Mouse (Mus musculus): Measurements from ENCODE around the gene Rnf151. TPM values are rescaled to one million over a fixed set of nuclear protein-coding genes. Genes with fewer than 3 reads are reported as not detected.
"Not testable (repeated sequence)": the region's sequence is repeated elsewhere in the genome, so short reads cannot be mapped to it uniquely, and the experiment has no call there.

Gene Rnf151
- polyA plus RNA-seq, 1 experiment from 2014 or later, result 0.22 TPM

- H3K9me3 ChIP-seq; H3K27me3 ChIP-seq (ENCODE audit: insufficient read depth, poor library complexity, severe bottlenecking); DNase-seq (ENCODE audit: low spot score); H3K36me3 ChIP-seq: not testable (repeated sequence)
- peaks cover 47% of the 10 kb centered on the region for H3K4me1 ChIP-seq (replicated peaks)
- peak overlapping the region; percentile 95 for H3K27ac ChIP-seq
- H3K4me3 ChIP-seq, result peak overlapping the region; percentile 100
- 14% methylated on average over 15 of the region's 15 CpGs for WGBS
Observed at GRCm38 (mm10) chr17:24669214-24669544, 48.7 kb downstream of the Rnf151 start.

GRCm38 (mm10) chr17:24667416-24667815 is 50.4 kb downstream of the Rnf151 start:
- Histone ChIP-seq H3K27ac (no peak overlapping the region), H3K4me3 (no peak overlapping the region), H3K9me3 (no peaks in the 10 kb centered on the region), H3K36me3 (no peaks in the 10 kb centered on the region), H3K27me3 (ENCODE audit: insufficient read depth, poor library complexity, severe bottlenecking) (no peaks in the 10 kb centered on the region), H3K4me1 (replicated peaks) (peaks cover 35% of the 10 kb centered on the region)
- DNase-seq (ENCODE audit: low spot score), result peak; percentile 54
- 35% methylated on average over 6 of the region's 6 CpGs for WGBS

GRCm38 (mm10) chr17:24667011-24667410 is 50.9 kb downstream of the Rnf151 start:
- WGBS, result 75% methylated on average over 7 of the region's 7 CpGs
- peaks cover 31% of the 10 kb centered on the region for H3K4me1 ChIP-seq (replicated peaks)
- not testable (repeated sequence) for H3K27ac ChIP-seq; H3K27me3 ChIP-seq (ENCODE audit: insufficient read depth, poor library complexity, severe bottlenecking); H3K36me3 ChIP-seq; H3K4me3 ChIP-seq; DNase-seq (ENCODE audit: low spot score); H3K9me3 ChIP-seq

Other genes with a start within 250 kb of the Rnf151 start
- 37.8 and 40.1 TPM in 2 replicates for gene E4f1, start 247.8 kb downstream of the Rnf151 start, polyA plus RNA-seq (2016; fragmentation: Nextera tagmentation; extraction: Ambion mirVana)
- 80.9 and 81.8 TPM in 2 replicates for gene Pgp, start 247.7 kb downstream of the Rnf151 start, polyA plus RNA-seq (2016; fragmentation: Nextera tagmentation; extraction: Ambion mirVana)
- gene Bricd5, start 244.2 kb downstream of the Rnf151 start, polyA plus RNA-seq (2016; fragmentation: Nextera tagmentation; extraction: Ambion mirVana), result 0.61 and 2.5 TPM in 2 replicates
- gene Mlst8, start 239.0 kb downstream of the Rnf151 start, polyA plus RNA-seq (2016; fragmentation: Nextera tagmentation; extraction: Ambion mirVana), result 35.1 and 36.0 TPM in 2 replicates
- 6.8 and 10.2 TPM in 2 replicates for gene Caskin1, start 229.5 kb downstream of the Rnf151 start, polyA plus RNA-seq (2016; fragmentation: Nextera tagmentation; extraction: Ambion mirVana)
- gene Traf7, start 190.1 kb downstream of the Rnf151 start, polyA plus RNA-seq (2016; fragmentation: Nextera tagmentation; extraction: Ambion mirVana), result 93.6 and 96.4 TPM in 2 replicates
- gene Rab26, start 183.9 kb downstream of the Rnf151 start, polyA plus RNA-seq (2016; fragmentation: Nextera tagmentation; extraction: Ambion mirVana), result 1.8 and 3.0 TPM in 2 replicates
- gene Pkd1, start 168.2 kb downstream of the Rnf151 start, polyA plus RNA-seq (2016; fragmentation: Nextera tagmentation; extraction: Ambion mirVana), result 11.9 and 21.7 TPM in 2 replicates
- gene Tsc2, start 85.4 kb downstream of the Rnf151 start, polyA plus RNA-seq (2016; fragmentation: Nextera tagmentation; extraction: Ambion mirVana), result 64.1 and 86.9 TPM in 2 replicates
- 19.9 and 27.1 TPM in 2 replicates for gene Nthl1, start 85.4 kb downstream of the Rnf151 start, polyA plus RNA-seq (2016; fragmentation: Nextera tagmentation; extraction: Ambion mirVana)
- 34.2 and 39.2 TPM in 2 replicates for gene Slc9a3r2, start 67.7 kb downstream of the Rnf151 start, polyA plus RNA-seq (2016; fragmentation: Nextera tagmentation; extraction: Ambion mirVana)
- gene Npw, start 59.6 kb downstream of the Rnf151 start, polyA plus RNA-seq (2016; fragmentation: Nextera tagmentation; extraction: Ambion mirVana), result not detected in 2 replicates
- gene Zfp598, start 48.4 kb downstream of the Rnf151 start, polyA plus RNA-seq (2016; fragmentation: Nextera tagmentation; extraction: Ambion mirVana), result 26.2 and 28.6 TPM in 2 replicates
- 9.2 and 15.1 TPM in 2 replicates for gene Syngr3, start 28.1 kb downstream of the Rnf151 start, polyA plus RNA-seq (2016; fragmentation: Nextera tagmentation; extraction: Ambion mirVana)
- gene Gfer, start 21.9 kb downstream of the Rnf151 start, polyA plus RNA-seq (2016; fragmentation: Nextera tagmentation; extraction: Ambion mirVana), result 49.7 and 50.9 TPM in 2 replicates
- 1.5 and 1.8 TPM in 2 replicates for gene Noxo1, start 21.8 kb downstream of the Rnf151 start, polyA plus RNA-seq (2016; fragmentation: Nextera tagmentation; extraction: Ambion mirVana)
- 133 and 140 TPM in 2 replicates for gene Tbl3, start 10.4 kb downstream of the Rnf151 start, polyA plus RNA-seq (2016; fragmentation: Nextera tagmentation; extraction: Ambion mirVana)
- 1,403 and 1,781 TPM in 2 replicates for gene Rps2, start 53 bp upstream of the Rnf151 start, polyA plus RNA-seq (2016; fragmentation: Nextera tagmentation; extraction: Ambion mirVana)
- 212 and 240 TPM in 2 replicates for gene Ndufb10, start 6.4 kb upstream of the Rnf151 start, polyA plus RNA-seq (2016; fragmentation: Nextera tagmentation; extraction: Ambion mirVana)
- not detected in 2 replicates for gene Rpl3l, start 9.8 kb upstream of the Rnf151 start, polyA plus RNA-seq (2016; fragmentation: Nextera tagmentation; extraction: Ambion mirVana)
- 21.4 and 23.4 TPM in 2 replicates for gene Msrb1, start 18.6 kb upstream of the Rnf151 start, polyA plus RNA-seq (2016; fragmentation: Nextera tagmentation; extraction: Ambion mirVana)
- gene Hs3st6, start 34.9 kb upstream of the Rnf151 start, polyA plus RNA-seq (2016; fragmentation: Nextera tagmentation; extraction: Ambion mirVana), result 1.5 and 2.0 TPM in 2 replicates
- gene Meiob, start 86.2 kb upstream of the Rnf151 start, polyA plus RNA-seq (2016; fragmentation: Nextera tagmentation; extraction: Ambion mirVana), result 0.10 TPM in 1 of 2 replicates, not detected in the other
- 30.7 and 34.3 TPM in 2 replicates for gene Hagh, start 122.1 kb upstream of the Rnf151 start, polyA plus RNA-seq (2016; fragmentation: Nextera tagmentation; extraction: Ambion mirVana)
- 18.4 and 20.7 TPM in 2 replicates for gene Fahd1, start 132.3 kb upstream of the Rnf151 start, polyA plus RNA-seq (2016; fragmentation: Nextera tagmentation; extraction: Ambion mirVana)
- gene Igfals, start 147.9 kb upstream of the Rnf151 start, polyA plus RNA-seq (2016; fragmentation: Nextera tagmentation; extraction: Ambion mirVana), result 0.58 and 0.65 TPM in 2 replicates
- 90.0 and 95.5 TPM in 2 replicates for gene Nubp2, start 168.3 kb upstream of the Rnf151 start, polyA plus RNA-seq (2016; fragmentation: Nextera tagmentation; extraction: Ambion mirVana)
- gene Spsb3, start 168.6 kb upstream of the Rnf151 start, polyA plus RNA-seq (2016; fragmentation: Nextera tagmentation; extraction: Ambion mirVana), result 48.9 and 53.4 TPM in 2 replicates
- 30.8 and 36.3 TPM in 2 replicates for gene Eme2, start 177.0 kb upstream of the Rnf151 start, polyA plus RNA-seq (2016; fragmentation: Nextera tagmentation; extraction: Ambion mirVana)
- gene Mrps34, start 177.1 kb upstream of the Rnf151 start, polyA plus RNA-seq (2016; fragmentation: Nextera tagmentation; extraction: Ambion mirVana), result 96.7 and 102 TPM in 2 replicates
- 44.7 and 46.5 TPM in 2 replicates for gene Nme3, start 178.4 kb upstream of the Rnf151 start, polyA plus RNA-seq (2016; fragmentation: Nextera tagmentation; extraction: Ambion mirVana)
- 51.4 and 61.7 TPM in 2 replicates for gene Mapk8ip3, start 218.9 kb upstream of the Rnf151 start, polyA plus RNA-seq (2016; fragmentation: Nextera tagmentation; extraction: Ambion mirVana)
- 358 and 426 TPM in 2 replicates for gene Jpt2, start 242.6 kb upstream of the Rnf151 start, polyA plus RNA-seq (2016; fragmentation: Nextera tagmentation; extraction: Ambion mirVana)